ENCODE assay signal across 11 mouse cellular contexts in the genomic region with DNA sequence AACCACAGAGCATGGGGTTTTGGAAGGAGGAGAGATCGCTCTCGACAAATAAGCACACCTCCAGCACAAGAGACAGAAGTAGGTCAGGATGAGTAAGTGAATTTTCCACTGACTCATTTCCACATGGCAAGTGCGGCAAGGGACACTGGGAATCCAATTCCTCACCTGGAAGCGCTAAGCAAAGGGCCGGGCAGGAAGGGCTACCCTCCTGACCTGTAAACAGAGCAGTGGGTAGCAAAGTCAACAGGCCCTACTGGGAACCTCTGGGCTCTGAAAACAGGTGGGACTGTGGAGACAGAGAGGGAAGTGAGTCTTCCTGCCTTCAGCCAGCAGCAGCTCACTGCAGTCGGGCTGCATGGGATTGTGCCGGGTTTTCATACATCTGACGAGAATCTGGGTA.
A peak's percentile ranks its signal among the peaks of the same experiment; 100 is the strongest.
DNase-seq lines count a peak whose midpoint lies in the region; ATAC-seq lines count a peak whose summit lies in the region.
"Had no signal": no experiment of that assay in that cellular context is flagged by ENCODE, and none has a peak within 500 bp of the region (broad histone marks: within the 10 kb centered on the region; RNA-seq: fewer than 3 reads in every experiment).

No protein-coding gene starts in this region.

- peak overlapping the region; percentile 29; the same call in 1 of the 2 replicates for H3K27ac ChIP-seq in intestine, embryonic 15.5 days
- H3K27ac ChIP-seq in forebrain, embryonic 10.5 days: no peak overlapping the region
- H3K27ac ChIP-seq: limb, embryonic 15.5 days; midbrain, embryonic 12.5 days had no signal

- no peaks in the 10 kb centered on the region for H3K36me3 ChIP-seq in intestine, embryonic 15.5 days
- H3K36me3 ChIP-seq in forebrain, embryonic 10.5 days (replicated peaks): no peaks in the 10 kb centered on the region
- H3K36me3 ChIP-seq: limb, embryonic 15.5 days; midbrain, embryonic 12.5 days had no signal

- H3K9me3 ChIP-seq in intestine, embryonic 15.5 days: no peaks in the 10 kb centered on the region
- H3K9me3 ChIP-seq in forebrain, embryonic 10.5 days: no peaks in the 10 kb centered on the region
- H3K9me3 ChIP-seq: limb, embryonic 15.5 days; midbrain, embryonic 12.5 days had no signal

- peak; percentile 53 to 57 for DNase-seq in frontal cortex, postnatal 36 days (ENCODE audit: low spot score in 2 of 2)
- DNase-seq in frontal cortex, postnatal 25 days (ENCODE audit: low spot score in 2 of 2): no peak
- DNase-seq in left cerebral cortex, adult 18-20 months (ENCODE audit: low spot score in 2 of 2): peak; percentile 39 to 55
- no peak for DNase-seq in left cerebral cortex, adult 11 months (ENCODE audit: low spot score)
- peak; percentile 63 for DNase-seq in skeletal muscle tissue, adult 2 months (ENCODE audit: low read depth, low spot score)
- DNase-seq in neural tube, embryonic 10.5 days (ENCODE audit: extremely low spot score, low spot score): no peak
- no peak for DNase-seq in forebrain, embryonic 10.5 days (ENCODE audit: extremely low spot score, low spot score)

- H3K9ac ChIP-seq in intestine, embryonic 15.5 days: no peak overlapping the region
- H3K9ac ChIP-seq: limb, embryonic 15.5 days; midbrain, embryonic 12.5 days had no signal

- H3K27me3 ChIP-seq in intestine, embryonic 15.5 days (replicated peaks): no peaks in the 10 kb centered on the region
- H3K27me3 ChIP-seq in forebrain, embryonic 10.5 days (ENCODE audit: poor library complexity, severe bottlenecking): no peaks in the 10 kb centered on the region
- H3K27me3 ChIP-seq: limb, embryonic 15.5 days; midbrain, embryonic 12.5 days; Patski had no signal

- no peak overlapping the region for H3K4me2 ChIP-seq in intestine, embryonic 15.5 days (replicated peaks)
- H3K4me2 ChIP-seq: limb, embryonic 15.5 days; midbrain, embryonic 12.5 days had no signal

- WGBS in intestine, embryonic 15.5 days: 47% methylated on average over 8 of the region's 8 CpGs
- WGBS in forebrain, embryonic 10.5 days: 86% methylated on average over 8 of the region's 8 CpGs

- no peak overlapping the region for H3K4me3 ChIP-seq in intestine, embryonic 15.5 days (replicated peaks)
- H3K4me3 ChIP-seq in forebrain, embryonic 10.5 days: no peak overlapping the region
- H3K4me3 ChIP-seq: limb, embryonic 15.5 days; midbrain, embryonic 12.5 days had no signal

- H3K4me1 ChIP-seq in intestine, embryonic 15.5 days (replicated peaks): peaks cover 23% of the 10 kb centered on the region
- H3K4me1 ChIP-seq in forebrain, embryonic 10.5 days: peaks cover 54% of the 10 kb centered on the region

- ATAC-seq in intestine, embryonic 15.5 days: peak; percentile 48; the same call in 1 of the 2 replicates
- ATAC-seq: Patski had no signal

Comparison
In these comparisons a context has a peak if more than half of its experiments do, and no peak if none do; other contexts are left out.
1. DNase-seq: peak in frontal cortex, postnatal 36 days (2 of 2), left cerebral cortex, adult 18-20 months (2 of 2) and skeletal muscle tissue, adult 2 months (single experiment); none in frontal cortex, postnatal 25 days (0 of 2), left cerebral cortex, adult 11 months (single experiment), neural tube, embryonic 10.5 days (single experiment) and forebrain, embryonic 10.5 days (single experiment).